Mouse (Mus musculus): ENCODE measurements around the gene Hnrnpm. TPM values are rescaled to one million over a fixed set of nuclear protein-coding genes. Genes with fewer than 3 reads are reported as not detected.
A peak's percentile ranks its signal among the peaks of the same experiment; 100 is the strongest.

Hnrnpm gene
- polyA plus RNA-seq, 1 experiment, result 129 TPM

DNA sequence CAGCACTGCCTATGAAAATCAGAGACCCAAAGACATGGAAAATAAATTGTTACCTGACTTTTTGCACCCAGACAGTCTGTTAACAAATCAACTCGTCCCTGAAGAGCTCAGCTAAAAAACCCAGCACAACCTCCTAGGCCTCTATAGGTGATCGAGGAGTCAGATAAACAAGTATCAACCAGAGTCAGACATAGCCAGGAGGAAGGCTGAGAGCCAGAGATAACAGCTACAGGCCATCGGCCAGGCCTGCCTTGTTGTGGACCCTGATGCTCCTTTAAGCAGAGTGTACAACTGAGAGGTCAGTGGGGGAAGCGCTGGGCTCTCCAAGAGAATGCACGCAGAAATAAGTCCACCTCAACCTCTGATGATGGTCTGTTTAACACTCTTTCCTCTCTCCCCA lies 26.6 kb upstream of the Hnrnpm start:
- no peaks in the 10 kb centered on the region for H3K27me3 ChIP-seq (ENCODE audit: control insufficient read depth, insufficient read depth, insufficient read length)
- no peak overlapping the region for H3K4me3 ChIP-seq (ENCODE audit: insufficient read depth, poor library complexity, severe bottlenecking)

DNA sequence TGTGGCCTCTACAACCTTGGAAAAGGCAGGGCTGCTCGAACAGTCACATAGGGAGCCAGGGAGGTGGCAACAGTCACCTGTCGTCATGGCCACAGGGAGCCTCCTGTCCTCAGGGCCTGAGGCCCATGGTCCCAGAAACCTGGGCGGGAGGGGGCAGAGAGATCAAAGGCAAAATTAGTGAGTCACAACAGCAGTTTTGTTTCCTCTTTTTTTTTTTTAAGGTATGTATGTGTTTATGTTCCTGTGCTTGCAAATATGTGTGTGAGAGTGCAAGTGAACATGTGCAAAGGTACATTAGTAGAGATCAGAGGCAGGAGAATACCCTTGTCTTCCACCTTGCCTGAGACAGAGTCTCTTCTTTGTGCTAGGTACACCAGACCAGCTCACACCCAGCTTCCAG lies 23.2 kb upstream of the Hnrnpm start:
- H3K79me2 ChIP-seq (ENCODE audit: control insufficient read depth, insufficient read depth), result no peaks in the 10 kb centered on the region
- H3K36me3 ChIP-seq (ENCODE audit: control insufficient read depth, insufficient read depth), result no peaks in the 10 kb centered on the region
- H3K4me3 ChIP-seq (ENCODE audit: insufficient read depth, poor library complexity, severe bottlenecking), result no peak overlapping the region
- H3ac ChIP-seq (ENCODE audit: control insufficient read depth, insufficient read length, low read depth), result no peak overlapping the region
- H3K27me3 ChIP-seq (ENCODE audit: control insufficient read depth, insufficient read depth, insufficient read length), result no peaks in the 10 kb centered on the region
- no peaks in the 10 kb centered on the region for H3K79me3 ChIP-seq (ENCODE audit: low read depth)
- no peak for TF ChIP-seq FOSL1 (IDR thresholded peaks at IDR 0.05; ENCODE audit: insufficient read depth, low read length, poor library complexity, severe bottlenecking)
- TF ChIP-seq MAX (IDR thresholded peaks at IDR 0.05), result no peak
- no peak for TF ChIP-seq USF1 (IDR thresholded peaks at IDR 0.05; ENCODE audit: low read depth)
- no peak for TF ChIP-seq CTCF (IDR thresholded peaks at IDR 0.05; ENCODE audit: control insufficient read depth, insufficient read depth, insufficient read length)
- TF ChIP-seq CEBPB (IDR thresholded peaks at IDR 0.05; ENCODE audit: low read depth), result no peak
- TF ChIP-seq MYOD1 (IDR thresholded peaks at IDR 0.05; ENCODE audit: control insufficient read depth, insufficient read length, low read depth), result no peak
- TF ChIP-seq MYOG (IDR thresholded peaks at IDR 0.05; ENCODE audit: control insufficient read depth, extremely low read depth, insufficient read length), result no peak

More for the DNA sequence above, 26.6 kb upstream of the Hnrnpm start:
- H3K79me2 ChIP-seq (ENCODE audit: control insufficient read depth, insufficient read depth), result no peaks in the 10 kb centered on the region
- TF ChIP-seq MAX (IDR thresholded peaks at IDR 0.05) (no peak), MYOG (IDR thresholded peaks at IDR 0.05; ENCODE audit: control insufficient read depth, extremely low read depth, insufficient read length) (no peak), CEBPB (IDR thresholded peaks at IDR 0.05; ENCODE audit: low read depth) (no peak), CTCF (IDR thresholded peaks at IDR 0.05; ENCODE audit: control insufficient read depth, insufficient read depth, insufficient read length) (no peak), MYOD1 (IDR thresholded peaks at IDR 0.05; ENCODE audit: control insufficient read depth, insufficient read length, low read depth) (no peak), USF1 (IDR thresholded peaks at IDR 0.05; ENCODE audit: low read depth) (no peak), FOSL1 (IDR thresholded peaks at IDR 0.05; ENCODE audit: insufficient read depth, low read length, poor library complexity, severe bottlenecking) (no peak)
- H3ac ChIP-seq (ENCODE audit: control insufficient read depth, insufficient read length, low read depth), result no peak overlapping the region
- no peaks in the 10 kb centered on the region for H3K79me3 ChIP-seq (ENCODE audit: low read depth)
- no peaks in the 10 kb centered on the region for H3K36me3 ChIP-seq (ENCODE audit: control insufficient read depth, insufficient read depth)

DNA sequence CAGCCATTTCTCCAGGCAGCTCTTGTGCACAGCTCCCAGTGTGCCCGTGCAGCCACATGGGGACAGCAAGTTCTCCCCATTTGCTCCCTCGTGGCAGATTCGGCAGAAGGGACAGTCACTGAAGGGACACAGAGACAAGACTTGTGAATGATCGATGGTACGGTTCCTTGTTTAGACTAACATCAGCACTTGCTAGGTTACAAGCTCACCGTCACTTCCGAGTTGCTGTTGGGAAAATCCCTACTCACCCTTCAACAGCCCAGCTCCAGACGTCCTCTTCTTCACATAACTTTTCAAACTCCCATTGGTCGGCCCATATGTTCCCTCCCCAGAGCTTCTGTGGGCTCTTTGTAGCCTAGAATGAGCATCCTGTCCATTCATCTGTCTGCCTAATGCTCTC lies 16.4 kb upstream of the Hnrnpm start:
- H3K79me3 ChIP-seq (ENCODE audit: low read depth), result no peaks in the 10 kb centered on the region

DNA sequence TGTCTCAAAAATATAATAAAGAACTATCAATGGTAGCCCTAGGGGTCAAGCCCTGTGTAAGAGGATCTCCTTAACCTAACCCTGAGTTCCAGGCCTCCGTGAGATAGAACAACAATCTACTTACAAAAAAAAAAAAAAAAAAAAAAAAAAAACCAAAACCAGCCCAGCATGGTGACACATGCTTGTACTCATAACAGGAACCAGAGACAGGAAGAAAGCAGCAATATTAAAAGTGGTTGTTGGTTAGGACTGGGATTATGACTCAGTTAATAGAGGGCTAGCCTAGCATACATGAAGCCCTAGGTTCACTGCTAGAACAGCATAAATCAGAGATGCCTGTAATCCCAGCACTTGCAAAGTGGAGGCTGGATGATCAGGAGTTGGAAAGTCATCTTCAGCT lies 15.5 kb upstream of the Hnrnpm start:
- Histone ChIP-seq H3ac (ENCODE audit: control insufficient read depth, insufficient read length, low read depth) (no peak overlapping the region), H3K79me3 (ENCODE audit: low read depth) (no peaks in the 10 kb centered on the region), H3K4me3 (ENCODE audit: insufficient read depth, poor library complexity, severe bottlenecking) (no peak overlapping the region), H3K36me3 (ENCODE audit: control insufficient read depth, insufficient read depth) (no peaks in the 10 kb centered on the region), H3K79me2 (ENCODE audit: control insufficient read depth, insufficient read depth) (no peaks in the 10 kb centered on the region), H3K27me3 (ENCODE audit: control insufficient read depth, insufficient read depth, insufficient read length) (no peaks in the 10 kb centered on the region)
- no peak for TF ChIP-seq FOSL1 (IDR thresholded peaks at IDR 0.05; ENCODE audit: insufficient read depth, low read length, poor library complexity, severe bottlenecking)
- no peak for TF ChIP-seq CEBPB (IDR thresholded peaks at IDR 0.05; ENCODE audit: low read depth)
- no peak for TF ChIP-seq CTCF (IDR thresholded peaks at IDR 0.05; ENCODE audit: control insufficient read depth, insufficient read depth, insufficient read length)
- no peak for TF ChIP-seq USF1 (IDR thresholded peaks at IDR 0.05; ENCODE audit: low read depth)
- no peak for TF ChIP-seq MYOD1 (IDR thresholded peaks at IDR 0.05; ENCODE audit: control insufficient read depth, insufficient read length, low read depth)
- TF ChIP-seq MAX (IDR thresholded peaks at IDR 0.05), result no peak
- TF ChIP-seq MYOG (IDR thresholded peaks at IDR 0.05; ENCODE audit: control insufficient read depth, extremely low read depth, insufficient read length), result no peak

More for the DNA sequence above, 16.4 kb upstream of the Hnrnpm start:
- no peak overlapping the region for H3K4me3 ChIP-seq (ENCODE audit: insufficient read depth, poor library complexity, severe bottlenecking)
- no peak overlapping the region for H3ac ChIP-seq (ENCODE audit: control insufficient read depth, insufficient read length, low read depth)
- no peaks in the 10 kb centered on the region for H3K79me2 ChIP-seq (ENCODE audit: control insufficient read depth, insufficient read depth)
- TF ChIP-seq MAX (IDR thresholded peaks at IDR 0.05), result no peak
- TF ChIP-seq CEBPB (IDR thresholded peaks at IDR 0.05; ENCODE audit: low read depth), result no peak
- TF ChIP-seq MYOG (IDR thresholded peaks at IDR 0.05; ENCODE audit: control insufficient read depth, extremely low read depth, insufficient read length), result no peak
- no peaks in the 10 kb centered on the region for H3K27me3 ChIP-seq (ENCODE audit: control insufficient read depth, insufficient read depth, insufficient read length)
- H3K36me3 ChIP-seq (ENCODE audit: control insufficient read depth, insufficient read depth), result no peaks in the 10 kb centered on the region

DNA sequence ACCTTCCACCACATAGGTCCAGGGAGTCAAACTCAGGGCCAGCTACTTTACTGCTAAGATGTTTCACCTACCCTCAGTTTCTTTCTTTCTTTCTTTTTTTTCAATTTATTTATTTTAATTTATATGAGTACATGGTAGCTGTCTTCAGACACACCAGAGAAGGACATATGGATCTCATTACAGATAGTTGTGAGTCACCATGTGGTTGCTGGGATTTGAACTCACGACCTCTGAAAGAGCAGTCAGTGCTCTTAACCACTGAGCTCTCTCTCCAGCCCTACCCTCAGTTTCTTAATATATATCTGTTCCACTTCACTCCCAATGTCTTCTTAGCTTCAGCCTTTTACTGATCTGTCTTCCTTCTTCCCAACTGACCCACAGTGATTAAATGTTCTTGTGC lies 8.8 kb upstream of the Hnrnpm start:
- no peaks in the 10 kb centered on the region for H3K27me3 ChIP-seq (ENCODE audit: control insufficient read depth, insufficient read depth, insufficient read length)
- no peaks in the 10 kb centered on the region for H3K79me2 ChIP-seq (ENCODE audit: control insufficient read depth, insufficient read depth)
- TF ChIP-seq CTCF (IDR thresholded peaks at IDR 0.05; ENCODE audit: control insufficient read depth, insufficient read depth, insufficient read length) (no peak), MYOD1 (IDR thresholded peaks at IDR 0.05; ENCODE audit: control insufficient read depth, insufficient read length, low read depth) (no peak), FOSL1 (IDR thresholded peaks at IDR 0.05; ENCODE audit: insufficient read depth, low read length, poor library complexity, severe bottlenecking) (no peak), MAX (IDR thresholded peaks at IDR 0.05) (no peak), CEBPB (IDR thresholded peaks at IDR 0.05; ENCODE audit: low read depth) (no peak), USF1 (IDR thresholded peaks at IDR 0.05; ENCODE audit: low read depth) (no peak), MYOG (IDR thresholded peaks at IDR 0.05; ENCODE audit: control insufficient read depth, extremely low read depth, insufficient read length) (no peak)
- no peak overlapping the region for H3ac ChIP-seq (ENCODE audit: control insufficient read depth, insufficient read length, low read depth)
- H3K79me3 ChIP-seq (ENCODE audit: low read depth), result no peaks in the 10 kb centered on the region
- no peaks in the 10 kb centered on the region for H3K36me3 ChIP-seq (ENCODE audit: control insufficient read depth, insufficient read depth)
- H3K4me3 ChIP-seq (ENCODE audit: insufficient read depth, poor library complexity, severe bottlenecking), result no peak overlapping the region

DNA sequence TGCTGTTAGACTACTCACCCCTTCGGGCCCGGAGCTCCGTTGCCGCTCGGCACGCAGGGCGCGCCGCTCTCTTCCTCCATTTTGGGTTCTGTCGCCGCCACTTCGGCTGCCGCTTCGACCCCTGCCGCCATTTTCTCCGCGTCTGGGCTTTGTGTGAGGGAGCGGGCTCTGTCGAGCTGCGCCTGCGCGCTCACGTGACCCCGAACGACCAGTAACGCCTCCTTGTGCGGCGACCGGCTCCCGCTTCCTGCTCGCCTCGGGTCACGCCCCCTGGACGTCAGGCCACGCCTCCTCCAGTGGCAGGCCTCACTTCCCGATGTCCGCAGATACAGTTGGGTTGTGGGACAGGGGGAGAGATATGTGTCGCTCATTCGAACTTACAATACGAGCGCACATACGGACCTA lies 1.4 kb downstream of the Hnrnpm start:
- Histone ChIP-seq H3K79me3 (ENCODE audit: low read depth) (peaks cover 49% of the 10 kb centered on the region), H3K4me3 (ENCODE audit: insufficient read depth, poor library complexity, severe bottlenecking) (peak overlapping the region; percentile 67), H3K36me3 (ENCODE audit: control insufficient read depth, insufficient read depth) (peaks cover 25% of the 10 kb centered on the region), H3K27me3 (ENCODE audit: control insufficient read depth, insufficient read depth, insufficient read length) (no peaks in the 10 kb centered on the region), H3K79me2 (ENCODE audit: control insufficient read depth, insufficient read depth) (peaks cover 50% of the 10 kb centered on the region), H3ac (ENCODE audit: control insufficient read depth, insufficient read length, low read depth) (peak overlapping the region; percentile 90)
- no peak for TF ChIP-seq MYOG (IDR thresholded peaks at IDR 0.05; ENCODE audit: control insufficient read depth, extremely low read depth, insufficient read length)
- TF ChIP-seq CEBPB (IDR thresholded peaks at IDR 0.05; ENCODE audit: low read depth), result no peak
- no peak for TF ChIP-seq CTCF (IDR thresholded peaks at IDR 0.05; ENCODE audit: control insufficient read depth, insufficient read depth, insufficient read length)
- TF ChIP-seq MAX (IDR thresholded peaks at IDR 0.05), result peak; percentile 24
- TF ChIP-seq MYOD1 (IDR thresholded peaks at IDR 0.05; ENCODE audit: control insufficient read depth, insufficient read length, low read depth), result no peak
- TF ChIP-seq USF1 (IDR thresholded peaks at IDR 0.05; ENCODE audit: low read depth), result peak; percentile 98

Data from C2C12 (cell line).